Comparison of ENCODE assay signal across 9 mouse cellular contexts in the genomic region with DNA sequence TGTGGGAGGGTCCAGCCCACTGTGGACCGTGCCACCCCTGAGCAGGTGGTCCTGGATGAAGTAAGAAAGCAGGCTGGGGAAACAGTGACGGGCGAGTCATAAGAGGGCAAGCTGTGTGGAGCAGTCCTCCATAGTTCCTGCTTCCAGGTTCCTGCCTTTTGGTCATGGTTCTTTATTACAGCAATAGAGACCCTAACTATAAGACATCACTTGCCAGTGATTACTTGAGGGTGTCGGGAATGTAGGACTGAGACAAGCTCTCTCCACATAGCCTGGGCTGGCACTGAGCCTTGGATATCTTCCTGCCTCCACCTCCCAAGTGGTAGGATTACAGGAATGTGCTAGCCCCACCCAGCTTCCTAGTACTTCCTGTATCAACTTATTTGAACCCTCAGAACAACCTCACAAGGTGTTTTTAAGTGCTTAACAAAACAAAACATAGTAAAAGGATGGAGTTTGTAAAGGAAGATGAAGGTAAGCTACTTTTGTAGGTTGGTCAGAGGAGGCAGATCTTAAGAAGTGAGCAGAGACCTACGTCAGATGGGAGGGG. TPM values are rescaled to one million over a fixed set of nuclear protein-coding genes. Genes with fewer than 3 reads are reported as not detected.
DNase-seq lines count a peak whose midpoint lies in the region; ATAC-seq and TF ChIP-seq lines count a peak whose summit lies in the region.
"Had no signal": no experiment of that assay in that cellular context is flagged by ENCODE, and none has a peak within 500 bp of the region (broad histone marks: within the 10 kb centered on the region; RNA-seq: fewer than 3 reads in every experiment).

No protein-coding gene starts in this region.

- no peak overlapping the region for H3K9ac ChIP-seq in lung, embryonic 14.5 days
- no peak overlapping the region for H3K9ac ChIP-seq in ES-E14 (ENCODE audit: insufficient read depth, low read depth, low read length, poor library complexity, severe bottlenecking)
- no peak overlapping the region for H3K9ac ChIP-seq in limb, embryonic 11.5 days (ENCODE audit: low read length)

- no peak overlapping the region for H3K4me3 ChIP-seq in lung, embryonic 14.5 days (ENCODE audit: low read depth, low read length)
- H3K4me3 ChIP-seq in lung, adult 2 months (replicated peaks; ENCODE audit: extremely low read depth, low read depth, low read length): no peak overlapping the region
- H3K4me3 ChIP-seq in ES-E14 (ENCODE audit: insufficient read depth in 1 of 2, low read depth in 1 of 2, low read length in 2 of 2, poor library complexity in 1 of 2, severe bottlenecking in 1 of 2) (no peak overlapping the region; a peak in 1 of 4 replicates), myocyte (peak overlapping the region; percentile 35)
- H3K4me3 ChIP-seq in limb, embryonic 11.5 days (ENCODE audit: low read depth, low read length): no peak overlapping the region

- no peaks in the 10 kb centered on the region for H3K9me3 ChIP-seq in lung, embryonic 14.5 days (ENCODE audit: low read depth, low read length)
- H3K9me3 ChIP-seq in ES-E14 (ENCODE audit: control insufficient read depth, insufficient read depth, low read depth, low read length): no peaks in the 10 kb centered on the region
- H3K9me3 ChIP-seq in limb, embryonic 11.5 days (ENCODE audit: control insufficient read depth, low read length): no peaks in the 10 kb centered on the region

- no peak overlapping the region for H3K27ac ChIP-seq in lung, embryonic 14.5 days (ENCODE audit: low read depth)
- no peak overlapping the region for H3K27ac ChIP-seq in ES-E14 (ENCODE audit: insufficient read depth, low read depth, low read length, poor library complexity, severe bottlenecking)
- no peak overlapping the region for H3K27ac ChIP-seq in limb, embryonic 11.5 days (replicated peaks; ENCODE audit: low read depth, low read length)
- H3K27ac ChIP-seq: kidney, postnatal 0 days; left cerebral cortex, adult 2 months had no signal

- peaks cover 4% of the 10 kb centered on the region; the same call in 1 of the 2 replicates for H3K4me1 ChIP-seq in lung, embryonic 14.5 days (ENCODE audit: insufficient read depth)
- peaks cover 20% of the 10 kb centered on the region for H3K4me1 ChIP-seq in lung, adult 2 months (ENCODE audit: control insufficient read depth, insufficient read depth, low read length)
- peaks cover 0 to 9% of the 10 kb centered on the region in 2 experiments; a peak in 2 of 4 replicates for H3K4me1 ChIP-seq in ES-E14 (ENCODE audit: control insufficient read depth in 2 of 2, insufficient read depth in 2 of 2, low read length in 2 of 2, poor library complexity in 1 of 2)
- peaks cover 7% of the 10 kb centered on the region; the same call in 1 of the 2 replicates for H3K4me1 ChIP-seq in limb, embryonic 11.5 days (ENCODE audit: control insufficient read depth, insufficient read depth, low read length)

- in situ Hi-C loops in ES-E14 (cut with MboI; ENCODE audit: low sequenced_read_pairs in 2 of 2, unreplicated experiment in 2 of 2): no loop called here

- TF ChIP-seq CTCF in lung, embryonic 14.5 days (IDR thresholded peaks at IDR 0.05; ENCODE audit: low read depth): no peak
- no peak for TF ChIP-seq CTCF in lung, adult 2 months (IDR thresholded peaks at IDR 0.05; ENCODE audit: insufficient read depth, low read length)

- no peaks in the 10 kb centered on the region for H3K27me3 ChIP-seq in lung, embryonic 14.5 days (ENCODE audit: insufficient read depth, low read length)
- H3K27me3 ChIP-seq in limb, embryonic 11.5 days (ENCODE audit: control insufficient read depth, insufficient read depth, low read length): no peaks in the 10 kb centered on the region
- H3K27me3 ChIP-seq in myocyte (ENCODE audit: control insufficient read depth, insufficient read depth, insufficient read length): no peaks in the 10 kb centered on the region

- ATAC-seq in lung, embryonic 14.5 days (ENCODE audit: insufficient read depth): no peak
- no peak for ATAC-seq in limb, embryonic 11.5 days (ENCODE audit: insufficient number of reproducible peaks, low FRiP score, low TSS enrichment, low read depth)

- H3K79me2 ChIP-seq in myocyte (ENCODE audit: control insufficient read depth, insufficient read depth): no peaks in the 10 kb centered on the region

- no peak for TF ChIP-seq POLR2A in lung, adult 2 months (IDR thresholded peaks at IDR 0.05; ENCODE audit: borderline replicate concordance, extremely low read depth, low read depth, low read length)
- TF ChIP-seq POLR2A in myocyte (IDR thresholded peaks at IDR 0.05; ENCODE audit: insufficient read length, low read depth): no peak

- H3ac ChIP-seq in myocyte (ENCODE audit: control insufficient read depth, insufficient read length): no peak overlapping the region

- no peak for DNase-seq in lung, embryonic 14.5 days
- DNase-seq in lung, adult 2 months: no peak
- peak; percentile 15 for DNase-seq in ES-E14 (ENCODE audit: low read depth, low spot score)
- DNase-seq in limb, embryonic 11.5 days (ENCODE audit: low spot score): peak; percentile 18
- no peak for DNase-seq in embryo, embryonic 11 days
- DNase-seq in yolk sac, embryonic 10.5 days (ENCODE audit: low spot score): no peak

- peak overlapping the region; percentile 90; the same call in 1 of the 2 replicates for H3K4me2 ChIP-seq in lung, embryonic 14.5 days
- no peak overlapping the region for H3K4me2 ChIP-seq in limb, embryonic 11.5 days (ENCODE audit: low read depth, severe bottlenecking)
- H3K4me2 ChIP-seq in myocyte (ENCODE audit: low read depth): no peak overlapping the region

- H3K36me3 ChIP-seq in lung, embryonic 14.5 days (ENCODE audit: insufficient read depth): no peaks in the 10 kb centered on the region
- no peaks in the 10 kb centered on the region for H3K36me3 ChIP-seq in ES-E14 (ENCODE audit: control insufficient read depth, insufficient read depth, low read length, poor library complexity, severe bottlenecking)
- no peaks in the 10 kb centered on the region for H3K36me3 ChIP-seq in limb, embryonic 11.5 days (ENCODE audit: control insufficient read depth, insufficient read depth, low read length)
- no peaks in the 10 kb centered on the region for H3K36me3 ChIP-seq in myocyte (ENCODE audit: control insufficient read depth, insufficient read depth)

- 54% methylated on average over 5 of the region's 5 CpGs for WGBS in lung, embryonic 14.5 days
- 45% methylated on average over 5 of the region's 5 CpGs for WGBS in lung, adult 2 months
- WGBS in limb, embryonic 11.5 days: 62% methylated on average over 5 of the region's 5 CpGs

TF ChIP-seq in ES-E14, 5 proteins besides CTCF, POLR2A, EP300 and RAD21:
- no peak for TF ChIP-seq ZNF384 (IDR thresholded peaks at IDR 0.05; ENCODE audit: low read depth, low read length)
- TF ChIP-seq CHD2 (IDR thresholded peaks at IDR 0.05; ENCODE audit: low read depth, low read length): no peak
- TF ChIP-seq HCFC1 (IDR thresholded peaks at IDR 0.05; ENCODE audit: borderline replicate concordance, insufficient read depth, low read length): no peak
- no peak for TF ChIP-seq MAFK (IDR thresholded peaks at IDR 0.05; ENCODE audit: insufficient read depth, low read depth, low read length)
- no peak for TF ChIP-seq ZC3H11A (IDR thresholded peaks at IDR 0.05; ENCODE audit: borderline replicate concordance, low read depth, low read length)

TF ChIP-seq in myocyte, 11 proteins besides CTCF, POLR2A, EP300 and RAD21:
- TF ChIP-seq MYOD1 (IDR thresholded peaks at IDR 0.05; ENCODE audit: control insufficient read depth in 1 of 3, insufficient read length in 2 of 3, low read depth in 2 of 3): no peak
- TF ChIP-seq E2F4 (IDR thresholded peaks at IDR 0.05; ENCODE audit: insufficient read depth): no peak
- TF ChIP-seq CEBPB (IDR thresholded peaks at IDR 0.05; ENCODE audit: insufficient read depth, poor library complexity, severe bottlenecking): no peak
- no peak for TF ChIP-seq TCF12 (IDR thresholded peaks at IDR 0.05; ENCODE audit: insufficient read depth, poor library complexity, severe bottlenecking)
- TF ChIP-seq USF1 (IDR thresholded peaks at IDR 0.05; ENCODE audit: low read depth): no peak
- no peak for TF ChIP-seq TCF3 (IDR thresholded peaks at IDR 0.05; ENCODE audit: insufficient read length, low read depth)
TF ChIP-seq in myocyte: peak in this region for 0.

RNA-seq across cellular contexts. Expression of gene Tbc1d2b, which starts 1.0 kb away (rescaled TPM):
- polyA plus RNA-seq in lung, embryonic 14.5 days (2014; fragmentation: Nextera tagmentation; extraction: Ambion mirVana): 29.9 and 30.7 TPM in 2 replicates
- 40.7 and 46.4 TPM in 2 replicates for polyA plus RNA-seq in lung, adult 2 months (2012; rRNA removed)
- total RNA-seq in ES-E14 (2012; rRNA removed): 6.8 and 10.2 TPM in 2 replicates
- polyA plus RNA-seq in limb, embryonic 11.5 days (2014; fragmentation: Nextera tagmentation; extraction: Ambion mirVana): 9.6 and 11.2 TPM in 2 replicates
- 2.9 TPM for polyA plus RNA-seq in myocyte (2012; fragmentation: generic; extraction: Trizol)

Comparison
In these comparisons a context has a peak if more than half of its experiments do, and no peak if none do; other contexts are left out.
1. DNase-seq: peak in ES-E14 (single experiment) and limb, embryonic 11.5 days (single experiment); none in lung, embryonic 14.5 days (single experiment), lung, adult 2 months (single experiment), embryo, embryonic 11 days (single experiment) and yolk sac, embryonic 10.5 days (single experiment).